Mouse (Mus musculus) thymus, adult 2 months (tissue): Measurements from ENCODE around the gene Nhlrc4.

Source experiments
- CTCF ChIP-seq: fragments of 200-500 bp; IDR thresholded peaks from 2 replicates; pipeline ENCODE4 v1.5.1; 2012; ENCODE audit warnings: mild to moderate bottlenecking, control low read depth, low read length, moderate library complexity, borderline replicate concordance; ENCODE audit not compliant: control insufficient read depth, poor library complexity, insufficient read depth; ENCODE audit errors: extremely low read depth
- POLR2A ChIP-seq: fragments of 200-500 bp; IDR thresholded peaks from 2 replicates; pipeline ENCODE4 v1.6.1; 2012; ENCODE audit warnings: mild to moderate bottlenecking, low read length, control low read depth, moderate library complexity; ENCODE audit not compliant: control insufficient read depth, poor library complexity, insufficient read depth; ENCODE audit errors: extremely low read depth

DNA sequence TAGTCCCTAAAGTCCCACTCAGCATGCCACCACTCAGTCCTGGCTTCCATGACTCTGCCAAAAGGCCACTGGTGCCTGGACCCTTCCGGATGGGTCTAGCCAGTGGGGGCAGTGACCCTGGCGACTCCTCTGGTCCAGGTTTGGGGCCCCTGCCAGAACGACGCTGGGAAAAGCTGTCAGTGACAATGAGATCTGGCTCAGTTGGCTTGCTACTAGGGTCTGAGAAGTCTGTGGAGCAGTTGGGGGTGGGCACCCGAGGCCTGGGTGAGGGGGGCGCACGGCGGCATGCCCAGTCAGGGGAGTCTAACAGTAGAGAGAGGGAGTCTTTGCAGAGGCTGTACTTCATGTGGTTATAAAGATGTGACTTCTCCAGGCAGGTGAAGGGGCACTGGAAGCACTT is 3.3 kb upstream of the Nhlrc4 start:
- no peak for TF ChIP-seq CTCF
- no peak for TF ChIP-seq POLR2A
